Mouse (Mus musculus): ENCODE data around the gene Spindoc. TPM values are rescaled to one million over a fixed set of nuclear protein-coding genes. Genes with fewer than 3 reads are reported as not detected.

Spindoc gene
- total and polyA plus RNA-seq, 3 experiments: 13.0 to 54.1 TPM; not detected in 1

DNA sequence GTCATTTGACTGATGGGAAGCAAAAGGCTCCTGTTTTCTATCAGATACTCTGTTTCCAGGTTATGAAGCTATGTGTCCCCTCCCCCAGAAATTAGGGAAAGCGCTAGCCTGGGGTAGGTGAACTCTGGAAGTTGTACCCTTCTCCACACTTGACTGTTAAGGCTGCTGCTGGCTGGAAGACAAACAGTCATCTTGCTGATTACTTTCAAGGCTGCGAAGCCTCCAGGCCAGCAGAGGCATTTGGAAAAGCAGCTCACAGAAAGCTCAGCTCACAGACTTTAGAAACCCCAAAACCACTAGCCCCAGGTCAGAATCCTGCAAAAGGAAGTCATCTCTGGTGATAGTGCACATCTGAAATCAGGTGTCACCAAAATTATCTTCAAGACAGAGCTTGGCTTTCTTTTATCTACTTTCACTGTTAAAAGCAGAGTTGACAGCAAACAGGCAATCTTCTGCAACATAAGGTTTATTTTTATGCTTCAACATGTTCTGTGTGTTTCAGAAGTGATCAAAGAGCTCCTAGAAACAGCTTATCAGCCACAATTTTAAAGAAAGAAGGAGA is 44.9 kb downstream of the Spindoc start:
- Histone ChIP-seq H3K27me3 (ENCODE audit: control insufficient read depth in 1 of 2, insufficient read depth in 2 of 2, low read length in 2 of 2) (no peaks in the 10 kb centered on the region), H3K27ac (ENCODE audit: control insufficient read depth, low read depth, low read length) (0 out of 2 replicates have a peak overlapping the region, but pooled peaks have one; percentile 22), H3K79me2 (ENCODE audit: control insufficient read depth, insufficient read depth, low read length, poor library complexity) (peaks cover 76% of the 10 kb centered on the region), H3K9ac (ENCODE audit: control insufficient read depth, low read depth, low read length, poor library complexity, severe bottlenecking) (no peak overlapping the region), H3K9me3 (replicated peaks; ENCODE audit: insufficient read depth, low read length) (no peaks in the 10 kb centered on the region), H3K4me3 (ENCODE audit: control insufficient read depth in 1 of 2, insufficient read depth in 1 of 2, low read depth in 2 of 2, low read length in 2 of 2) (no peak overlapping the region), H3K4me1 (ENCODE audit: control insufficient read depth in 1 of 2, insufficient read depth in 2 of 2, low read length in 2 of 2) (peaks cover 12 to 44% of the 10 kb centered on the region in 2 experiments), H3K36me3 (ENCODE audit: control insufficient read depth in 1 of 2, insufficient read depth in 2 of 2, low read length in 2 of 2) (peaks cover 7 to 37% of the 10 kb centered on the region in 2 experiments)
- peak; percentile 27 for DNase-seq (ENCODE audit: low read depth, low spot score)
- no peak for TF ChIP-seq GABPA (IDR thresholded peaks at IDR 0.05; ENCODE audit: low read depth, low read length)
- peak; percentile 69 for TF ChIP-seq ETS1 (IDR thresholded peaks at IDR 0.05; ENCODE audit: low read depth, low read length)
- TF ChIP-seq MYC (IDR thresholded peaks at IDR 0.05; ENCODE audit: low read depth, low read length): no peak
- peak; percentile 17; the same call in 1 of the 2 replicates for TF ChIP-seq TAL1 (IDR thresholded peaks at IDR 0.05; ENCODE audit: low read length)
- TF ChIP-seq MYB (IDR thresholded peaks at IDR 0.05; ENCODE audit: low read depth, low read length): no peak
- peak; percentile 49; the same call in 1 of the 2 replicates for TF ChIP-seq MXI1 (IDR thresholded peaks at IDR 0.05; ENCODE audit: low read depth, low read length)
- no peak for TF ChIP-seq POLR2AphosphoS5 (IDR thresholded peaks at IDR 0.05; ENCODE audit: borderline replicate concordance, low read depth, low read length)
- peak; percentile 61; the same call in 1 of the 2 replicates for TF ChIP-seq MAFK (IDR thresholded peaks at IDR 0.05; ENCODE audit: borderline replicate concordance, low read depth, low read length)
- no peak for TF ChIP-seq POLR2AphosphoS2 (IDR thresholded peaks at IDR 0.05; ENCODE audit: low read length)
- peak; percentile 55; the same call in 1 of the 2 replicates for TF ChIP-seq TCF12 (IDR thresholded peaks at IDR 0.05; ENCODE audit: low read depth, low read length)
- TF ChIP-seq HCFC1 (IDR thresholded peaks at IDR 0.05; ENCODE audit: low read depth, low read length): no peak
- no peak for TF ChIP-seq NRF1 (IDR thresholded peaks at IDR 0.05; ENCODE audit: insufficient read depth, low read depth, low read length, poor library complexity, severe bottlenecking)
- TF ChIP-seq EP300 (IDR thresholded peaks at IDR 0.05; ENCODE audit: low read depth in 1 of 2, low read length in 2 of 2): peak in 1 of 2 experiments; percentile 66; a peak in 3 of 4 replicates
- TF ChIP-seq USF2 (IDR thresholded peaks at IDR 0.05; ENCODE audit: borderline replicate concordance in 1 of 2, insufficient read depth in 1 of 2, low read depth in 1 of 2, low read length in 2 of 2): no peak
- 0 out of 2 replicates have a peak, but pooled peaks have one; percentile 13 for TF ChIP-seq MAX (IDR thresholded peaks at IDR 0.05; ENCODE audit: low read length)
- TF ChIP-seq UBTF (IDR thresholded peaks at IDR 0.05; ENCODE audit: borderline replicate concordance, insufficient read depth, low read depth, low read length): no peak
- peak; percentile 71 for TF ChIP-seq GATA1 (IDR thresholded peaks at IDR 0.05; ENCODE audit: low read depth, low read length)
- 0 out of 2 replicates have a peak, but pooled peaks have one; percentile 25 for TF ChIP-seq NELFE (IDR thresholded peaks at IDR 0.05; ENCODE audit: low read depth, low read length)
- TF ChIP-seq MAZ (IDR thresholded peaks at IDR 0.05; ENCODE audit: low read depth, low read length): no peak
- peak; percentile 99 for TF ChIP-seq RCOR1 (IDR thresholded peaks at IDR 0.05; ENCODE audit: low read depth, low read length)
- 0 out of 2 replicates have a peak, but pooled peaks have one; percentile 14 for TF ChIP-seq BHLHE40 (IDR thresholded peaks at IDR 0.05; ENCODE audit: borderline replicate concordance, low read depth, low read length)
- TF ChIP-seq CHD1 (IDR thresholded peaks at IDR 0.05; ENCODE audit: low read depth, low read length): no peak
- no peak for TF ChIP-seq JUND (IDR thresholded peaks at IDR 0.05; ENCODE audit: low read depth, low read length)
- TF ChIP-seq CTCF (IDR thresholded peaks at IDR 0.05 in 2 of 3, conservative IDR thresholded peaks at IDR 0.05 in 1 of 3; ENCODE audit: control insufficient read depth in 1 of 3, insufficient read depth in 1 of 3, low read depth in 2 of 3, low read length in 3 of 3, poor library complexity in 1 of 3, severe bottlenecking in 1 of 3): no peak
- no peak for TF ChIP-seq ZNF384 (IDR thresholded peaks at IDR 0.05; ENCODE audit: low read depth, low read length)
- no peak for TF ChIP-seq ZC3H11A (IDR thresholded peaks at IDR 0.05; ENCODE audit: low read depth, low read length)
- TF ChIP-seq RAD21 (IDR thresholded peaks at IDR 0.05; ENCODE audit: low read depth, low read length): no peak
